Mouse (Mus musculus) lung, postnatal 0 days (tissue): ENCODE results near the gene Cpne6.

Experiments used
- CTCF ChIP-seq: IDR thresholded peaks from 2 replicates; pipeline ENCODE4 v1.5.1; 2016; ENCODE audit warnings: antibody characterized with exemption, mild to moderate bottlenecking
- EP300 ChIP-seq: IDR thresholded peaks from 2 replicates; pipeline ENCODE4 v1.6.1; 2016; ENCODE audit warnings: antibody characterized with exemption, mild to moderate bottlenecking, control low read depth

DNA sequence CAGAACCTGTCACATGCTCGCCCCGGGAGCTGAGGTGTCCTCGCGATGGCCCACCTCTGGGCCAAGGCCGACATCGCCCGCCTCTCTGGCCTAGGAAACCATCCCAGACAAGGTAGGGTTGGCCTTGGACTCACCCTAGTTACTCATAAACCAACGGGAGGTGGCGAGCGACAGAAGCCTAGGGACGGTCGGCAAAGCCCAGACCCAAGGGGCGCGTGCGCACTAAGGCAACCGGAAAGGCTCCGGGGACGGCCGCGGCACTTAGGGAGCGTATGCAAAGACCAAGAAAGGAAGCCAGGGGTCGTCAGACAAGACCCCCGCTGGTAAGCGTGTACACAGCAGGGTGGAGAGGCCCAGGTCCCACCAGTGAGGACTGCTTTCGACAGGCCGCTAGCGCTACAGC, 49.6 kb downstream of the Cpne6 start, which contains the start of gene Dcaf11:
- TF ChIP-seq CTCF (peak; percentile 60), EP300 (no peak; the same call in 1 of the 2 replicates)
